Mouse (Mus musculus) brain, embryonic 14.5 days (tissue): Measurements from ENCODE around the gene Gpc1.

Source experiments
- CTCF ChIP-seq: fragments of 200-500 bp; IDR thresholded peaks from 2 replicates; pipeline ENCODE4 v1.5.1; 2012; ENCODE audit warnings: inconsistent platforms, mild to moderate bottlenecking, moderate library complexity, borderline replicate concordance; ENCODE audit not compliant: insufficient read depth, insufficient read length; ENCODE audit errors: extremely low read depth
- POLR2A ChIP-seq: fragments of 200-500 bp; IDR thresholded peaks from 2 replicates; pipeline ENCODE4 v1.6.1; 2012; ENCODE audit warnings: mild to moderate bottlenecking, inconsistent platforms, borderline replicate concordance; ENCODE audit not compliant: poor library complexity, insufficient read depth, insufficient read length, severe bottlenecking; ENCODE audit errors: extremely low read depth

DNA sequence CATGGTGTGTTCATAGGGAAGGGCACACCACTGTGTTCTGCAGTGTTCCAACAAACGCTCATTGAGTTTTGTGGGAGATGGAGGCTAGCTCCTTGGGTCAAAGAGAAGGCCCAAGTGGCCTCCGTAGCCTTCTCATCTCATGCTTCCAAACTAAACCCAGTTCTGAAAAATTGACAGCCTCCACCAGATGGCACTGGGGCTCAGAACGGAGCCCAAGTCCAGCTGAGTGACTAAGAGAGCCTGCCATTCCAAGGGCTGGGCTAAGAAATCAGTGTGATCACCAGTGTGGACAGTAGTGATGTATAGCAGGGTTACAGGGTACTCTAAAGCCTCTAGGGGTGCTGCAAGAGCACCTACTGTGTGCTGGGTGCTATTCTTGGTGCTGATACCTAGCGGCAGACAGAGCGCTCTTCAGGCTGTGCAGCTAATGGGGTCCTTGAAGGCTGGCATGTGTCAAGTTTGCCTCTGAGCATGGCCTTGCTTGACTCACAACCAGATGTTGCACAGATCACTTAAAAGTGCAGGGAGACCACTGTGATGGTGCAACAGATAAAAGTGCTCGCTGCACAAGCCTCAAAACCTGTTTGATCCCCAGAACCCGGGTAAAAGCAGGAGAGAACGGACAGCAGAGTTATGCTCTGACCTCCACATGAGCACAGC, 8.9 kb downstream of the Gpc1 start:
- no peak for TF ChIP-seq POLR2A
- peak; percentile 54; the same call in 1 of the 2 replicates for TF ChIP-seq CTCF
